Mouse (Mus musculus) kidney, embryonic 16.5 days (tissue): ENCODE measurements around the gene Spsb1. TPM values are rescaled to one million over a fixed set of nuclear protein-coding genes. Genes with fewer than 3 reads are reported as not detected.

Experiments used
- ATAC-seq: fragments of 200-750 bp; cut with Nextera tagmentation; 2 replicates; pipeline ENCODE4 v1.8.0; 2017; ENCODE audit warnings: moderate TSS enrichment; ENCODE audit not compliant: low FRiP score, low TSS enrichment
- H3K27ac ChIP-seq: fragments of 300-500 bp; sonication (generic); 2 replicates; pipeline ENCODE4 v1.5.1; 2014; ENCODE audit warnings: low read length
- H3K27me3 ChIP-seq: fragments of 300-500 bp; sonication (generic); 2 replicates; pipeline ENCODE4 v1.6.1; 2014; ENCODE audit warnings: low read length, control low read depth, mixed read lengths; ENCODE audit not compliant: insufficient read depth
- H3K36me3 ChIP-seq: fragments of 300-500 bp; sonication (generic); 2 replicates; pipeline ENCODE4 v1.6.1; 2014; ENCODE audit warnings: low read length, control low read depth, mixed read lengths; ENCODE audit not compliant: insufficient read depth
- H3K4me1 ChIP-seq: fragments of 300-500 bp; sonication (generic); 2 replicates; pipeline ENCODE4 v1.6.1; 2014; ENCODE audit warnings: low read length, control low read depth, mixed read lengths; ENCODE audit not compliant: insufficient read depth
- H3K4me2 ChIP-seq: fragments of 300-500 bp; sonication (generic); replicated peaks from 2 replicates; pipeline ENCODE4 v1.6.1; 2014; ENCODE audit warnings: low read depth, low read length
- H3K4me3 ChIP-seq: fragments of 300-500 bp; sonication (generic); 2 replicates; pipeline ENCODE4 v1.5.1; 2014; ENCODE audit warnings: mild to moderate bottlenecking, low read length
- H3K9ac ChIP-seq: fragments of 300-500 bp; sonication (generic); replicated peaks from 2 replicates; pipeline ENCODE4 v1.6.1; 2014; ENCODE audit warnings: low read length
- H3K9me3 ChIP-seq: fragments of 300-500 bp; sonication (generic); 2 replicates; pipeline ENCODE4 v1.6.1; 2016; ENCODE audit warnings: low read length, control low read depth
- WGBS: fragments of 180-500 bp; shearing (Covaris S2); extraction: QIAGEN DNeasy Blood & Tissue Kit; methylation state at CpG from one replicate; pipeline ENCODE4 v1.1.7; 2014; 5-methylcytosine and 5-hydroxymethylcytosine counted together
- polyA plus RNA-seq: library from polyadenylated mRNA; unstranded; fragments of >200 nt; fragmentation: Nextera tagmentation; extraction: Ambion mirVana; gene quantifications from 2 replicates; pipeline ENCODE4 v1.2.1, GENCODE M21; 2015

Gene Spsb1
- polyA plus RNA-seq, 1 experiment from 2014 or later, result 10.9 TPM

- Histone ChIP-seq H3K9me3 (no peaks in the 10 kb centered on the region), H3K4me1 (peaks cover 57% of the 10 kb centered on the region), H3K9ac (no peak overlapping the region), H3K27me3 (peaks cover 2% of the 10 kb centered on the region; the same call in 1 of the 2 replicates), H3K27ac (no peak overlapping the region), H3K4me3 (no peak overlapping the region), H3K36me3 (no peaks in the 10 kb centered on the region), H3K4me2 (no peak overlapping the region)
- whole genome bisulfite sequencing, result 44% methylated on average over 12 of the region's 12 CpGs
- ATAC-seq, result no peak
Measured at GRCm38 (mm10) chr4:149944214-149944613, 10.6 kb downstream of the Spsb1 start.

GRCm38 (mm10) chr4:149942831-149943741 lies 11.8 kb downstream of the Spsb1 start:
- H3K36me3 ChIP-seq, result no peaks in the 10 kb centered on the region
- WGBS, result 37% methylated on average over 10 of the region's 10 CpGs
- H3K4me3 ChIP-seq, result no peak overlapping the region
- ATAC-seq, result no peak
- H3K27ac ChIP-seq, result no peak overlapping the region
- H3K9me3 ChIP-seq, result no peaks in the 10 kb centered on the region
- H3K27me3 ChIP-seq, result peaks cover 2% of the 10 kb centered on the region; the same call in 1 of the 2 replicates
- H3K4me1 ChIP-seq, result peaks cover 64% of the 10 kb centered on the region
- H3K4me2 ChIP-seq, result no peak overlapping the region
- no peak overlapping the region for H3K9ac ChIP-seq

- no peak for ATAC-seq
- H3K4me1 ChIP-seq, result peaks cover 66% of the 10 kb centered on the region
- H3K9me3 ChIP-seq, result no peaks in the 10 kb centered on the region
- H3K4me2 ChIP-seq, result no peak overlapping the region
- WGBS, result 67% methylated on average over 18 of the region's 18 CpGs
- no peak overlapping the region for H3K27ac ChIP-seq
- H3K4me3 ChIP-seq, result no peak overlapping the region
- H3K27me3 ChIP-seq, result no peaks in the 10 kb centered on the region
- no peak overlapping the region for H3K9ac ChIP-seq
- no peaks in the 10 kb centered on the region for H3K36me3 ChIP-seq
Measured at GRCm38 (mm10) chr4:149941067-149941755, 13.6 kb downstream of the Spsb1 start.

- Histone ChIP-seq H3K36me3 (no peaks in the 10 kb centered on the region), H3K9me3 (no peaks in the 10 kb centered on the region), H3K27me3 (no peaks in the 10 kb centered on the region), H3K4me2 (no peak overlapping the region), H3K27ac (no peak overlapping the region), H3K9ac (no peak overlapping the region), H3K4me3 (no peak overlapping the region), H3K4me1 (peaks cover 44% of the 10 kb centered on the region)
- no peak for ATAC-seq
- WGBS, result 17% methylated on average over 8 of the region's 8 CpGs
Measured at GRCm38 (mm10) chr4:149938701-149939100, 16.1 kb downstream of the Spsb1 start.

- ATAC-seq, result no peak
- peaks cover 3% of the 10 kb centered on the region; the same call in 1 of the 2 replicates for H3K9me3 ChIP-seq
- WGBS, result 41% methylated on average over 5 of the region's 5 CpGs
- no peaks in the 10 kb centered on the region for H3K27me3 ChIP-seq
- peaks cover 27% of the 10 kb centered on the region for H3K4me1 ChIP-seq
- no peaks in the 10 kb centered on the region for H3K36me3 ChIP-seq
- H3K9ac ChIP-seq, result no peak overlapping the region
- no peak overlapping the region for H3K4me3 ChIP-seq
- no peak overlapping the region for H3K27ac ChIP-seq
- no peak overlapping the region for H3K4me2 ChIP-seq
Measured at GRCm38 (mm10) chr4:149936921-149937320, 17.9 kb downstream of the Spsb1 start.

GRCm38 (mm10) chr4:149935470-149935869 lies 19.4 kb downstream of the Spsb1 start:
- Histone ChIP-seq H3K9ac (no peak overlapping the region), H3K9me3 (peaks cover 5% of the 10 kb centered on the region; the same call in 1 of the 2 replicates), H3K4me3 (no peak overlapping the region), H3K4me2 (no peak overlapping the region), H3K27ac (no peak overlapping the region), H3K4me1 (peaks cover 27% of the 10 kb centered on the region), H3K27me3 (no peaks in the 10 kb centered on the region), H3K36me3 (no peaks in the 10 kb centered on the region)
- 84% methylated on average over 6 of the region's 6 CpGs for WGBS
- ATAC-seq, result no peak

GRCm38 (mm10) chr4:149933519-149934245 lies 21.2 kb downstream of the Spsb1 start:
- no peaks in the 10 kb centered on the region for H3K27me3 ChIP-seq
- ATAC-seq, result no peak
- H3K4me2 ChIP-seq, result no peak overlapping the region
- WGBS, result 71% methylated on average over 16 of the region's 16 CpGs
- no peaks in the 10 kb centered on the region for H3K36me3 ChIP-seq
- H3K9me3 ChIP-seq, result peaks cover 5% of the 10 kb centered on the region; the same call in 1 of the 2 replicates
- peaks cover 16% of the 10 kb centered on the region for H3K4me1 ChIP-seq
- no peak overlapping the region for H3K4me3 ChIP-seq
- H3K9ac ChIP-seq, result no peak overlapping the region
- no peak overlapping the region for H3K27ac ChIP-seq

- Histone ChIP-seq H3K9ac (no peak overlapping the region), H3K4me1 (peaks cover 9% of the 10 kb centered on the region), H3K27me3 (no peaks in the 10 kb centered on the region), H3K4me3 (no peak overlapping the region), H3K9me3 (peaks cover 5% of the 10 kb centered on the region; the same call in 1 of the 2 replicates), H3K36me3 (no peaks in the 10 kb centered on the region), H3K27ac (no peak overlapping the region), H3K4me2 (no peak overlapping the region)
- ATAC-seq, result no peak
- 86% methylated on average over 7 of the region's 7 CpGs for WGBS
Measured at GRCm38 (mm10) chr4:149933025-149933424, 21.8 kb downstream of the Spsb1 start.

GRCm38 (mm10) chr4:149932108-149932815 lies 22.6 kb downstream of the Spsb1 start:
- Histone ChIP-seq H3K9ac (no peak overlapping the region), H3K4me2 (no peak overlapping the region), H3K4me1 (peaks cover 7% of the 10 kb centered on the region), H3K27me3 (no peaks in the 10 kb centered on the region), H3K9me3 (peaks cover 5% of the 10 kb centered on the region; the same call in 1 of the 2 replicates), H3K36me3 (no peaks in the 10 kb centered on the region), H3K4me3 (no peak overlapping the region), H3K27ac (no peak overlapping the region)
- WGBS, result 80% methylated on average over 9 of the region's 9 CpGs
- ATAC-seq, result no peak
